Mouse (Mus musculus): ENCODE data around the gene Mmaa.

The Mmaa gene

DNA sequence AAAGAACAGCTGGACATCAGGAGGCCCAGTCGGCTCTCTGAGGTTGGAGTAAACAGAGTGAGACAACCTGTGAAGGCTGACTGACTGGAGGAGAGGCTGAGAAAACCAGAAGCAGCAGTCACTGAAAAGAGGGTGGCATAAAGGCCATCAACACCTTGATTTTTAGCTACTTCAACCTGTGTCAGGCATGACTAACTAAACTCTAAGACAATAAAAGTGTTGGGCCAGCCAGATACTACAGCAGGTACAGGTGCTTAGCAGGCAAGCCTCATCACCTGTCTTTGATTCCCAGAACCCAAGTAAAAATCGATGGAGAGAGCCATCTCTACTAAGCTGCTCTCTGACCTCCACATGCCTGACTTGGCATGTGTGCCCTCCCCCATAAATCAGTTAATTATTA is 6.1 kb downstream of the Mmaa start:
- no peak for DNase-seq (ENCODE audit: low spot score in 2 of 2)

DNA sequence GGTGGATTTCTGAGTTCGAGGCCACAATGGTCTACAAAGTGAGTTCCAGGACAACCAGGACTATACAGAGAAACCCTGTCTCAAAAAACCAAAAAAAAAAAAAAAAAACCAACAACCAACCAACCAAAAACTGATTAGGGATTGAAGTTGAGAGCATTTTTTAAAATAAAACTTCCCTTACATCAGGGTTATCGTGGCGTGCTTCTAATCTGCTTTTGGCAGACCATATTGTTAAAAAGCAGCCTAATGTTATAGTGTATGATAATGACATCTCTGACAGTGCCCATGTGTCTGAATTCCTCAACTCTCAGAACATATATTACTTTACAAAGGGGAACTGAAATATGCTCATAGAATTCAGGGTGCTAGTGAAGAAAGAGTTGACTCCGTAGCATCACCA is 6.5 kb downstream of the Mmaa start:
- DNase-seq (ENCODE audit: low spot score in 2 of 2), result no peak

DNA sequence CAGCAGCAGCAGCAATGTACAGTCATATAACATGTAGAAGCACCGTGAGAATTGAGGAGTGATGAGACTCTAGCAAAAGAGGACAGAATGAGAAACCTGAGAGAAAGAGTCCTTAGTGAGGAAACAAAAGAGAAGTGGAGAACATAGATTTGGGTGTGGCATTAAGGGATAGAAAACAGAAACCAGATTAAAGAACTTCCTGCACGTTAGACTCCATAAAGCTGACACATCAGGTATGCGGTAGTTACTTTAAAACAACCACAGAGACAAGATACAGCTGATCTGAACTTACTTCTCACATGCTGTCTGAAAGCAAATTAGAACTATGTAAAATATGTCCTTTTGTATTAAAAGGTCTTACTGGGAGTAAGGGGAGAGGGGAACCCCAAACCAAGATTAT is 8.3 kb downstream of the Mmaa start:
- DNase-seq (ENCODE audit: low spot score in 2 of 2), result no peak

DNA sequence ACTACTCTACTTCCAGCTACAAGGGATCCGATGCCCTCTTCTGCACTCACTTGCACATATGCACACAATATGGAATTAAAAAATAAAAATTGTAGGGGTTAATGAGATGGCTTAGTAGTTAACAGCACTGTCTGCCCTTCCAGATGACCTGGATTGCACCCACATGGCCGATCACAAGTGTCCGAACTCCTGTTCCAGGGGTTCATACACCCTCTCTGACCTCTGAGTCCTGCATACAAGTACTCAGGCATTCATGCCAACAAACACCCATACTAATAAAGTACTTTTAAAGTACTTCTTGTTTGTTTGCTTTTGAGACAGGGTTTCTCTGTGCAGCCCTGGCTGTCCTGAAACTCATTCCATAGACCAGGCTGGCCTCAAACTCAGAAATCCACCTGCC is 10.1 kb downstream of the Mmaa start:
- DNase-seq (ENCODE audit: low spot score in 2 of 2), result no peak

DNA sequence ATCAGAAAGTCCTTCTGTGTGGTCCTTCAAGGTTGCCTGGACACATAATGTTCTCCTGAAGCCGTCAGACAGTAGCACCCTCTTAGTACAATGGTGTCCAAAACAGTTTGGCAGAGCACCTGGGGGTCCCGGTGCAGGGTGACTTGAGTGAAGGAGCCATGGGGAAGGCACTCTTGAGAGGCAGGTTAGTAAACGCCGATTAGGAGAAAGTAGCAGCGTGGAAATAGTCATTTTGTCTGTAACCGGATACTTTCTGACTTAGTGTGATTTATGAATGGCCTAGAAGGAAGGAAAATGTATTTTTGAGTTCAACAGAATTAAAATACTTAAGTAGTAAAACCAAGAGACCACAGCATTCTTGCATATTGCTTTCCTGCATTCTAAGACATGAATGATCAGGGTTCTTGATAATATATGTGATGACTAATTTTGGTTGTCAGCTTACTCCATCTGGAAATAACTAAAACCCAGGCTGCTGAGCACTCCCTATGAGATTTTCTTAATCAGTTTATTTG is 13.3 kb downstream of the Mmaa start:
- DNase-seq (ENCODE audit: low spot score in 2 of 2), result no peak

DNA sequence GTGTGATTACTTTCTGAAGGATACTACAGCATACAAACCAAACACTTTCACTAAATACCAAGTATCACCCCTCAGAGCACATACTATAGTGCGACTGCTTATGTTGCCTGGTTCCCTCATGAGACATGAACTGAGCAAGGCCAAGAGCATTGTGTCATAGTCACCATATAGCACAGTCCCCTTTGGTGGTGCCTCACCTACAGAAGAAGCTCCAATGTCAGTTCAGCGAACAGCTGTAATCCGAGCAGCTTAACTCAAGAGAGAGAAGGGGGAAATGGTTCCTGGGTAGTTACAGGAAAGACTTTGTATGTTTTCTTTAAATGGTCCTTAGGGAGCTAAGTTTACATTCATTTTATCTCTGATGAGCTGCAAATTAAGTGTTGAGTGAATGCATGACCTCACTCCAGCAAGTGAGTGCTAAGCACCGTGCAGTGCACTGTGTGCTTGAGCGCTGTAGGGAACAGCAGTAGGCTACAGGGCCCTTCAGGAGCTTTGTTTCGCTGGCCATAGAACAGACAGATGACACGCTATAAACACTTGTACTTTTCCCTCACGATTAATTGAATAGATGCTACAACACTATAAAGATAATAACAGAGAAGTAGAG is 17.4 kb downstream of the Mmaa start:
- DNase-seq (ENCODE audit: low spot score in 2 of 2), result no peak

DNA sequence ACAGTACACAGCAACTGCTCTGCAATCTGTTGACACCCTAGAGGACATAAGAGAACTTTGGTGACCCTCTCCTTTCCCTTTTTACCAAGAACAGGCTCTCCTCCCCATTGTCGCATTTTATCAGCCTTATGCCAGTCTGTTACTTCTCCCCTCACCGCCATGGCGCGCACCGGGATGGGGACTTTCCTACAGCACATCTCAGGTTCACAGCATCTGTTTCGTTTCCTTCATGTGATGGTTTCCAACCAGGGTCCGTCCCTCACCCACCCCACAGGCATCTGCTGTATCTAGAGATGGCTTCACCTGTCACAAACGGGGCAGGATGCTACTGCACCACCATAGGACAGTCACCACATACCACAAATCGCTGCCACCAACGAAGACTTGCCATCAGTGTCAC is 19.8 kb downstream of the Mmaa start:
- DNase-seq (ENCODE audit: low spot score in 2 of 2), result no peak

DNA sequence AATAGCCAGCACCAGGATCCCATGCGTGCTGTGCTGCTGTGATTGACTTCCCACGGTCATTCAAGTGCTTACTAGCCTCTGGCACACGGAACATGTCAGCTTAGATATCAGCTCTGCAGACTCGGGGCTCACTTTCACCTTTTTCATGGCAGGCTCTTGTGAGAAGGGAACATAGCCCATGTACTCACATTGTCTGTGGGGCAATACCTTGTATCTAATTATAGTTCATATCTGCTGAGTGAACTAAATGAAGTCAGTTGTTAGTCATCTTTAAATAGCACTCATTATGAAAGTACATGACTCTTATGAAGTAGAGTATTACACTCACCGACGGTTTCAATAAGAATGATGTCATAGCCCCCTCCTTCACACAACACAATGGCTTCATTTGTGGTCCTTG is 21.0 kb downstream of the Mmaa start:
- no peak for DNase-seq (ENCODE audit: low spot score in 2 of 2)

DNA sequence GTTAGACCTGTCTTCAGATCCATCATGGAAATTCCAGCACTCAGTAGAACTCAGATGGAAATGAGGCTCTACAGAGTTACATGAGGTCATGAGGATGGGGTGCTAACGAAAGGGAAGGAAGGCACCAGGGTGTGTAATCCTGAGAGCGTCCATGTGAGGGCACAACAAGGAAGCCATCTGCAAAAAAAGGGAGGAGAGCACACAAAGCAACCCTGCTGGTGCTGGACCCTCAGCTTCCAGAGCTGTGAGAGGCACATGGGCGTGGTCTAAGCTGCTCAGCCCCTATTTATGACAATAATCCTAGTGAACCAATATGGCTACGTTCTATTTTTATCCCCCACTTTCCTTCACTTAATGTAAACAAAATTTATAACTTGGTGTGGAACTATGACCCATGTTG is 22.1 kb downstream of the Mmaa start:
- no peak for DNase-seq (ENCODE audit: low spot score in 2 of 2)

DNA sequence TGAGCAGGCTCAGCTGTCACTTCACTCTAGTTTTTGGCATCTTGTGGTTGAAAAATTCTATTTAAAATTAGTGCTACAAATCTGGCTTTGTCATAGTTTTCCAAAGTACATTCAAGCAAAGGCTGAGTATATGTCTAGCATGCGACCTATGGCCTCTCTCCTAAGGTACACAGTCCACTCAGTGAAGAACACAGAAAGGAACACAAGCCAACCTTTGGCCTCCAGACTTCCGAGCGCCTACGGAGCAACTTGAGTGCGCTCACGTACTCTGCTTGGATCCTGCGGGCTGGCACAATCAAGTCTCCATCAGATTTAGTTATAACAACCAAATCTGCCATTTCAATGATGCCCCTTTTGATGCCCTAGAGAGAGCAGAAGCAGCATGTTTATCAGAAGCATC is 25.8 kb downstream of the Mmaa start:
- DNase-seq (ENCODE audit: low spot score in 2 of 2), result no peak

DNA sequence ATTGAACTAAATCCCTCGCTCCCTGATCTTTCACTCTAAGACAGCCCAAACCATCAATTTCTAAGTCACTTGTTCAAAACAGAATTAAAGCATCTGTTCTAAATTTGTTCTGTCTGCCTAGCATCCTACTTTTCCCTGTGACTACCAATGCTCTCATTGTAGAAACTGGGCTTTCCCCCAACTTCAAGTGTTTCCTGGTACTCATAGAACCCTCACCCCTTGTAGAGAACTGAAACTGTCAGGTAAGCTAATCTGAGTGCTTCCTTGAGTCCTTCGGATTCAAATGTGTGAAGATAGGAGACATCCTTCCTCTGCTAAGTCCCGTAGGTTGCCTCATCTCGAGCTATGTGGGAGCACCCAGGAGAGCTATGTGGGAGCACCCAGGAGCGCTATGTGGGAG is 32.8 kb downstream of the Mmaa start:
- DNase-seq (ENCODE audit: low spot score in 2 of 2), result no peak

DNA sequence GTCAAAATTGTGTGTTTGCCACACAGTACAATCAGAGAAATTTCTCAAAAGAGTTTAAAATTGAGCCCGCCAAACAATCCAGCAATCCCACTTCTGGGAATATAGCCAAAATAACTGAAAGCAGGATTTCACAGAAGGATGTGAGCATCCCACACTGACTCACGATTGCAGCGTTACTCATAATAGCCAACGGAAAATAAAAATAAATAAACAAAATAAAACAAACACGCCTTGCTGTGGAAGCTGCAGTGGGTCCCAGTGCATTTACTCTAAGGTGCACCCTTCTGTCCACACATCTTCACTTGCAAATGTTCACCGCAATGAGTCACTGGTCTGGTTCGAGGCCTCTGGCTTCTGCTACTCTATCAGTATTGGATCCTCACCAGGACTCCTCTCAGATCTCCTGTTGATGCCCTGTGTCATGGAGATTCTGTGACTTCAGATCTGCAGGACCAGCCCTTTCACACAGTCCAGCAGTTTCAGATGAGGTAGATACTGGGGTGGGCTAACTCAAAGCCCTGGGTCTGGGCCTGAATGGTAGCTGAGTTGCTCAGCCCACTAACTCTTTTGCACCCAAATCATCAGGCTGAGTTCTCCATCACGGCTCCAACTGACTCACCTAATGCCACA is 38.5 kb downstream of the Mmaa start:
- DNase-seq (ENCODE audit: low spot score in 2 of 2), result no peak

DNA sequence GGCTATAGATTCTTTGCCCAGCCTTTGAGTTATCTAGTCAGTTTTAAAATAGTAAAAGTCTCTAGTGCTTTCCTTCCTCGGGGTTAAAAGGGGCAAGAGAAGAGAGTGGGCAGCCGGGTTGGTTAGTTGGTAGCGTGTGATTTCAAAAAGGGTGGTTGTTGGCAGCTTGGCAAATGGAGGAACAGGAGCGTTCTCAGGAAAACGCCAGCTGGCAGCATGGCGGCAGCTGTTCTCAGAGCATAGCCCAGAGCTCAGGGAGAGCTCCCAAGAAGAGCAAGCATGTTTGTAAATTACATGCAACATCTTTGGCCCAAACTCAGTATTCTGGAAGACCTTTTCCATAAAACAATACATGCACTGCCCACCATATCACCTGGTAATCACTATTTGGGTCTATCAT is 41.0 kb downstream of the Mmaa start:
- DNase-seq (ENCODE audit: low spot score in 2 of 2), result no peak

DNA sequence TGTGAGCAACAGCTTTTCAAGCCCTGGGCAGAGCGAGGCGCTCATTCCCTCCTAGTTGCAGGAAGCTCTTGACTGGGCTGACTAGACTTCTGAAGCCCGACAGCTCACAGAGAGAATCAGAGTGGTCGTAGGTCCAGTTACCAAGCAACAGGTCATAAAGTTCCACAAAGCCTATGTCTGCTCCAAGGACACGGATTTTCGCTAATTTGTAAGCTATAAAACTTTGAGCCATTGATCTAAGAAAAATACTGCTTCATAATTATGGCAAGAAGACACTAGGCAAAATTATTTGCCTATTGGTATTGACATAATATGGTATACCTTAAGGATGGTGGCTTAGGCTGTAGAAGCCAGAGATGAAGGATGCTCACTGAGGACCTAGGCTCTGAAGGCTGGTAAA is 46.3 kb downstream of the Mmaa start, which contains the start of gene 1700011L22Rik:
Gene 1700011L22Rik, minus strand, starts transcription at position 101 of the 400 bp plus-strand sequence.
- no peak for DNase-seq (ENCODE audit: low spot score in 2 of 2)

DNA sequence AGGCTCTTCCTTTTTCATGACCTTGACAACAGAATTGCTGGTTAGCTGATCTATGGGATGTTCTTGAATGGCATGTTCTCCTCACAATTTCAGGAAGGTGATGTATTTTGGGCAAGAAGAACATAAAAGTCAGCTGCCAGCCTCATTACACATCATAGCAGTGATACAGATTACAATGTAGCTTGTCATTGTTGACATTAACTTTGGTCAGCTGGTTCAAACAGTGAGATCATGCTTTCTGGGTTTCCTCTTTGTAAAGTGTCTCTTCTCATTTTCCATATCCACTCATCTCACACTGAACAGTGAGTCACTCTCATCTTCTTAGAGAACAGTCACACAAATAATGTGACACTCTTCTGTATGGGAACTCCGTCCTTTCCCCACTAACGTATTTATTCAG is 51.3 kb downstream of the Mmaa start:
- no peak for DNase-seq (ENCODE audit: low spot score in 2 of 2)

DNA sequence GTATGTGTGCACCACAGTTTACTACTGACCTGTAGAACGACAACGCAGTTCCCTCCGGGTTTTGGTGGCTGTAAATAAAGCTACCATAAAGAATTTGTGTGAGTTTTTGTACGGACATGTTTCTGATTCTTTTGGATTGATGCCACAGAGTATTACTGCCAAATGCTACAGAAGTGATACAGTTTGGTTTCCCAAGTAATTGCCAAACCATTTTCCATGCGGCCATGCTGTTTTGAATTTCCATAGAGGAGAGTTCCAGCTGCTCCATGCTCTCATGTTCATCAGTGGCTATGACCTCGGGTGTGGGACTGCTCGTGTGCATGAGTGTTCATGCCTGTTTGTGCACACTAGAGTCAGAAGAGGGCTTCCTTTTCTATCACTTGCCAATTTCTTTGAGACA is 54.7 kb downstream of the Mmaa start:
- DNase-seq (ENCODE audit: low spot score in 2 of 2), result no peak

DNA sequence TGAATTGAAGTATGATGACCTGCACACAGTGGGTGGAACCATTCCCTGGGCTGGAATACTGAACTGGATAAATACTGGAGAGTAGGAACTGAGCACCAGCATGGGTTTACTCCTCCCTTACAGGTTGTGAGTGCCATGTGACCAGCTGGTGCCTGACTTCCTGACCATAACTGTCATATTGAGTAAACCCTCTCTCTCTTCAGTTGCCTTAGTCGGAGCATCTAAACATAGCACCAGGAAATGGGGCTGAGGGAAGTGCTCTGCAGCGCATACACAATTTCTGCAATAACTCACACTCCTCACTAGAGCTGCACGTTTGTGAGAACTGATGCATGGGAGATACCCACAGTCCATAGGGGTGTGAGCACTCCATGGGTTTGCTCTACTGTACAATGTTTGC is 55.4 kb downstream of the Mmaa start:
- no peak for DNase-seq (ENCODE audit: low spot score in 2 of 2)

DNA sequence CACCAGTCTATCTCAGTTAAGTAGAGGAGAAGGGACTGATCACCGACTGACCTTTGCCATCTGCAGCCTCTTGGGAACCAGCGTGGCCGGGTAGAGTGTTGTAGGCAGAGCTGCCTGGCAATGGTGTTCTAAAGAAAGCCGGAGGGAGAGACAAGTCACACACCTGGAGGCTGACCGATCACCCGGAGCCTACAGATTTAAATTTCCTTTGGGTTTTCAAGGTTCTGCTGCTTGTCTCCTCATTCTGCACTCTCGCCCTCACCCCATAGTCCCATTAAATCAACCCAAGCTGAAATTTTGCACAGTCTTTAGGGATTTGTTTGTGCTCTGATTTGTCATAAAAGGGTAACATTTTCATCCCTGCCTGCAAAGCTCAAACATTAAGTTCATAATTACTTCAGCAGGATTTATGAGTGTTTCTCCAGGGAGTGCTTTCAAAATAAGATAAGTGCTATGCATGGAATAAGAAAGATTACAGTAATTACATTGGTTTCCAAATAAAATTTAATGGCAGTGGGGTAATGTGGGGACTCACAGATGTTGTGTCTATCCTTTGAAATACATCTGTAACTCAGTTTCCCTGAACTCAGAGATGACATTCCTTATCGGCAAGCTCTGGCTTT is 65.4 kb downstream of the Mmaa start:
- no peak for DNase-seq (ENCODE audit: low spot score in 2 of 2)

DNA sequence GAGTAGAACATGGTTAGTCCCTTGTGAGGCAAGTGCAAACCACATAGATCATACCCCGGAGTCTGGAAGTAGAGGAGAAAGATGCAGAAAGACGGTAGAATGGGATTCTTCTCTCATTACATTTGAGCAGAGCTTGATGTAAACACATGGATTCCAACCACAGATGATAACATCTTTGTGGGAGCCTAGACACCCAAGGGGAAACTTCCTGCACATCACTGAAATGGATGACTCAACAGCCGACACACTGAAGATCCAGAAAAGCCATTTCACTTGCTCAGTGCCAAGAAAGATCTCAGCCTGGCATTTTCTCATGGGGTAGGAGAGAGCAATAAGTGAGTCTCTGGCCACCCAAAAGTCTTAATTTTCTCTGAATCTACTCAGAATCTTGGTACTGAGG is 66.8 kb downstream of the Mmaa start:
- no peak for DNase-seq (ENCODE audit: low spot score in 2 of 2)

DNA sequence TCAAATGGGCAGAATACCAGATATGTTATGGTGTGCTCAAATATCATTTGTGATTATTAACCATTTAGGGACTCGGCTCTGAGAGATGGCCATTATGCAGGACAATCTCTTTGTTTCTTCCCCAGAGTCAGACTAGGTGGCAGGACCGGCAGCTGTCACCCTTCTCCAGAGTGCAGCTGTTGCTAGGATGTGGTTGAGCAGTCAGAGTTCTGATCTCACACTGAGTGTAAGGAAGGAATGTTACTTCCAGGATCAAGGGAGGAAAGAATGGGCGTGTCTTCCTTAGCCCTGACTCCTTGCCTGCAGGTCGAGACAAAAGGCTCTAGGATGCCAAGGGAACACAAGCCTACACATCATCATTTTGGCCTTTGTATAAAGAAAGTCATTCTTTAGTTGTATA is 67.5 kb downstream of the Mmaa start:
- DNase-seq (ENCODE audit: low spot score in 2 of 2), result no peak

DNA sequence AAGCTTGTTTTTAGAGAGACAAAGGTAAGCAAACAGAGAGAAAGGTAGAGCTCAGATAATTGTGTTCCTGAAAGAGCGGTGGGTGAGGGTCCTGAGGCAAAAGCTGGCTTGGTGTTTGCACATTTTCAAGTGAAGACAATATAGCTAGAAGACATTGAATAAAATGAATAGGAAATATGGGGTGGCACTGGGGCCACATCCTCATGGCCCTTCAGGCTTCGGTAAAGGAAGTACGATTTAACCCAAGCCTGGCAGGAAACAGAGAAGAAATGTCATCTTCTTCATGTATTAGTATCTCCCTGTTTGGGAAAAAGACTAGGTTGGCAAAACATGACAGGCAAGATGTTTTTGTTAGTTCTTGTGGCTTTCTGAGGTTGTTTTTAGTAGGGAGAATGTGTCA is 68.7 kb downstream of the Mmaa start:
- no peak for DNase-seq (ENCODE audit: low spot score in 2 of 2)

DNA sequence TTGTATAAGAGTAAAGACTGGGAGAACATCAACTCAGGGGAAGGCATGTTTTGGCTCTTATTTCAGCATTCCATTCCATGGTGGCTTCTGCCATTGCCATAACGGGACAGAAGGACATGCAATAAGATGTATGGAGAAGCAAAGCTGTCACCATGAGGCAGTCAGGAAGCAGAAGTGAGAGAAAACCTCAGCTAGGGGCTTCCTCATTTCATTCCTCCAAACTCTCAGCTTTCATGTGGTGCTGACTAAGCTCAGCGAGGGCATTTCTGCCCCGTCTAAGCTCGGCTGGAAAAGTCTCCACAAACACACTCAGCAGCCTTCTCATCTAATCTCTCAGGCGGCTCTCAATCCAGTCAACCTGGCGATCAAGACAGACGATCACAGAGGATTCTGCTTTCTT is 69.2 kb downstream of the Mmaa start:
- DNase-seq (ENCODE audit: low spot score in 2 of 2), result no peak

DNA sequence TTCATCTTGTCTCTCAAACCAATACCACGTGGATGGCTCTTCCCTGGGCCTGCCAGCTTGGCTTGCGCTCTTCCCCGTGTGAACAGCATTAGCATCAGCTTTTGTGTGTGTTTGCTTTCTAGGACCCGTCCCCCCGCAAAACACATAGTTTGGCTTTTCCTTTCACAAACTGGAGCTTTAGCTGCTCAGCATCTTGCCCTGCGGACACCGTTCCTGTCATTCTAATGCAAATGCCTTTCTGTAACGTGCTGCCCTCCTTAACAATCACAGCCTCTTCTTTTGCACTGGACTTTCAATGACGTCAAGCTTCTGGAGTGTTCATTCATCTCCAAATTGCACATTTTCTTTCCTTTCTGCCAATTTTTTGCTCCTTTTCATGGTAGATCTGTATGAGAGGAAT is 70.4 kb downstream of the Mmaa start:
- DNase-seq (ENCODE audit: low spot score in 2 of 2), result no peak
